Mouse (Mus musculus): Measurements from ENCODE around the gene Gm45717. TPM values are rescaled to one million over a fixed set of nuclear protein-coding genes. Genes with fewer than 3 reads are reported as not detected.

Gm45717 gene
- total RNA-seq, 2 experiments from 2014 or later = not detected

DNA sequence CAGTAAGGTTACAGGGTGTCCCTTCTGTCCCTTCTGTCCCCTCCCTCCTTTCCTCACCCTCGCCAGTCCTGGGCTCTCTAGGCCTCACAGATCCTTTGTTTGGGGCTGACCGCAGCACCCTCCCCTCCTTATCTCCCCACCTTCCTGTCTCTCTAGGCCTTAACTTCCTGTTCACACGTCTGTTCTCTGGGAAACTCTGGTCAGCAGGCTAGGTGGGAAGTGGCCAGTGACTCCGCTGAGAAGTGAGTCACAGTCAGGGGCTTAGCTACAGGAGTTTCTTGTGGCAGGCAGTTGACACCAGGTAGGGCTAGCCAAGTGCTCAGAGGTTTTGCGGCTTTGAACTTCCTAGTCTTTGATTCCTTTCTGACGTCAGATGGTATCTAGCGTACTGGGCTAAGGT lies 8.8 kb downstream of the Gm45717 start:
- peak overlapping the region; percentile 92 for H3K27ac ChIP-seq

DNA sequence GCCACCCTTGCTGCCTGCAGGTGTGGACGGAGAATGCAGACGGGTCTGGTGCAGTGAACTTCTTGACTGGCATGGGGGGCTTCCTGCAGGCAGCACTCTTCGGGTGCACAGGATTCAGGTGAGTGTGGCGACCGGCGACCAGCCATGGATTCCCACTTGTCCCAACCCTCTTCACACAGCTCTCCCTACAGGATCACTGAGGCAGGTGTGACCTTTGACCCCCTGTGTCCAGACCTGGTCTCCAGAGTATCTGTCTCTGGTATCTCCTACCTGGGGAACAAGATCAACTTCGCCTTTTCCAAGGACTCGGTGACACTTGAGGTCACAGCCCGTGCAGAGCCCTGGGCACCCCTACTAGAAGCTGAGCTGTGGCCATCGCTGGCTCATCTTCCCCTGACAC lies 9.4 kb downstream of the Gm45717 start:
- intact Hi-C loops (cut with DNase I) = no loop called here
- peak overlapping the region; percentile 92 for H3K27ac ChIP-seq
- no peak overlapping the region for H3K4me3 ChIP-seq
- TF ChIP-seq CTCF (IDR thresholded peaks at IDR 0.05) = no peak
- DNase-seq = no peak

More for the DNA sequence above, 8.8 kb downstream of the Gm45717 start:
- intact Hi-C loops (cut with DNase I) = no loop called here
- no peak for DNase-seq
- no peak for TF ChIP-seq CTCF (IDR thresholded peaks at IDR 0.05)
- H3K4me3 ChIP-seq = no peak overlapping the region

DNA sequence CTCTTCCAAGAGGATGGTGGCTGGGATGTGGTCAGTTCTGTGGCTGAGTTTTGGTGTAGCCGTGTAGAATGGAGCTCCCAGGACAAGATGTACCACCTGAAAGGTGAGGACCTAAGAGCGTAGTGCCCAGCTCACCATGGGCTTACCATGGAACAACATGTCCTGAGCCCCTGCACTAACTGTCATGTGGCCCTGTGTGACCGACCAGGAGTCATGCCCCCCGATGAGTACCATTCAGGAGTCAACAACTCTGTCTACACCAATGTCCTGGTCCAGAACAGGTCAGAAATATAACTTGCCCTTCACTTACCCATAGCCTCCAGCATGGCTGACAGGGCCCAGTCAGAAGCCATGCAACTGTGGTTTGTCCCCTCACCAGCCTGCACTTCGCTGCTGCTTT lies 10.5 kb downstream of the Gm45717 start:
- Histone ChIP-seq H3K27ac (no peak overlapping the region), H3K4me3 (no peak overlapping the region)
- intact Hi-C loops (cut with DNase I) = no loop called here
- DNase-seq = no peak
- no peak for TF ChIP-seq CTCF (IDR thresholded peaks at IDR 0.05)

DNA sequence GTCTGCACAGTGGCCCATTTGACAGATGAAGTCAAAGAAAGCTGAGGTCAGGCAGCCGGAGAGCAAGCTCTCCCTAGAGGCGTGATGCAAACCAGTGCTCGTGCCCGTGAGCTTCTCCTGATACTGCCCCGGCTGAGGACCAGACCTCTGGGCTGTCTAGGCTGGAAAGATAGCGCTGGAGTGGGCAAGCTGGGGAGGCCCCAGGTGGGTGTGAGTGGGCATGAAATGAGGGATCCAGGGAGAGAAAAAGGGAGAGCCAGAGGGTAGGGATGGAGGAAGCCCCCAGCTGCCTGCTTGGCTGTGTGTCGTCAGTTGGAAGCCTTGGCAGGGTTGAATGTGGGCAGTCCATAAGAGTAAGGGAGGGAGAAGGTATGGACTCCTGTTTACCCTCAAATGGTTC lies 11.5 kb downstream of the Gm45717 start:
- intact Hi-C loops (cut with DNase I) = no loop called here
- DNase-seq = no peak
- no peak for TF ChIP-seq CTCF (IDR thresholded peaks at IDR 0.05)
- Histone ChIP-seq H3K27ac (peak overlapping the region; percentile 97; the same call in 1 of the 2 replicates), H3K4me3 (no peak overlapping the region)

GRCm38 (mm10) chr7:140943356-140943755 lies 12.4 kb downstream of the Gm45717 start:
- intact Hi-C loops (cut with DNase I) = no loop called here
- H3K27ac ChIP-seq = peak overlapping the region; percentile 97
- no peak for DNase-seq
- no peak for TF ChIP-seq CTCF (IDR thresholded peaks at IDR 0.05)
- peak overlapping the region; percentile 80; the same call in 1 of the 2 replicates for H3K4me3 ChIP-seq

DNA sequence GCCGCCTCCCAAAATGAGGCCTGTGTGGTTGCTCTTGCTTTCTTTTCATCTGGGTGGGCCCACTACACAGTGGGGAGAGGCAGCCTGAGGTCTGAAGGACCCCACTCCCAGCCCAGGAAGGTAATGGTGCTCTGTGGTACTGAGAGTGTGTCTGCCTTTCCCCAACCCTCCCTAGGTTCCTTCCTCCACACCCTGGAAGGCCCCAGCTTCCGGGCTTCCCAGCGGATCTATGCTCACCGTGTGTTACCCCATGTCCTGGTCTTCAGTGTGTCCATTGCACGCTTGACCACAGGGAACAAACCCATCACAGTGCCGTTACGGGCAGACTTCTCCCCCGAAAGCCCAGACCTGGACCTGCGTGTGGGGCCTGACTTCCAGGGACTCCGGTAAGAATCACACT lies 12.9 kb downstream of the Gm45717 start:
- H3K4me3 ChIP-seq = peak overlapping the region; percentile 80
- TF ChIP-seq CTCF (IDR thresholded peaks at IDR 0.05) = no peak
- H3K27ac ChIP-seq = peak overlapping the region; percentile 97
- intact Hi-C loops (cut with DNase I) = no loop called here
- DNase-seq = no peak

DNA sequence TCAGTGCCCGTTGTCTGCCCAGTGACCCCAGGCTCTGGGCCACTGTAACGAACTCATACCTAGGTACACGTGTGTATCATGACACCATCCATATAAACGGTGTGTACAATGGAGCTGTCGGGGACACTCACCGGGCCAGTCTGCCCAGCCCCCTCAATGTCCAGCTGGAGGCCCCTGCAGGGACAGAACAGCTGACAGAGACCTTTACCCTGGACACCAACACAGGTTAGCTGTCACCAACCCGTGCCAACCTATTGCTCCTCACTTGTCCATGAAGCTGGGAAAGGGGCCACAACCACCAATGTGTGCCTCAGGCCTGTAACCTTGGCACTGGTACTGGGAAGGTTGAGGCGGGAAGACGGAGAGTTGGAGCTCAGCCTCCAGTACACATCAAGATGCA lies 13.4 kb downstream of the Gm45717 start:
- intact Hi-C loops (cut with DNase I) = no loop called here
- peak overlapping the region; percentile 97 for H3K27ac ChIP-seq
- no peak for DNase-seq
- peak overlapping the region; percentile 80 for H3K4me3 ChIP-seq
- TF ChIP-seq CTCF (IDR thresholded peaks at IDR 0.05) = no peak

GRCm38 (mm10) chr7:140941222-140942051 lies 14.3 kb downstream of the Gm45717 start, which contains the start of gene Pgghg:
Gene Pgghg, plus strand, starts transcription at chr7:140941391.
- peak; percentile 92 for DNase-seq
- peak; percentile 91 for TF ChIP-seq CTCF (IDR thresholded peaks at IDR 0.05)
- Histone ChIP-seq H3K4me3 (peak within 1 kb of the TSS; percentile 80), H3K27ac (peak within 1 kb of the TSS; percentile 97)
- intact Hi-C loops (cut with DNase I) = loop anchor here (2.0 kb wide), 1 partner anchor 69 kb away; the partner anchor contains the start of gene Ifitm3

- peak overlapping the region; percentile 97 for H3K27ac ChIP-seq
- TF ChIP-seq CTCF (IDR thresholded peaks at IDR 0.05) = no peak
- intact Hi-C loops (cut with DNase I) = loop anchor here (2.0 kb wide), 1 partner anchor 71 kb away; the partner anchor contains the start of gene Ifitm3
- DNase-seq = peak; percentile 56
- no peak overlapping the region for H3K4me3 ChIP-seq
Measured at GRCm38 (mm10) chr7:140939669-140940171, 16.0 kb downstream of the Gm45717 start.

- DNase-seq = no peak
- Histone ChIP-seq H3K4me3 (no peak overlapping the region), H3K27ac (peak overlapping the region; percentile 97; the same call in 1 of the 2 replicates)
- no peak for TF ChIP-seq CTCF (IDR thresholded peaks at IDR 0.05)
- intact Hi-C loops (cut with DNase I) = no loop called here
Measured at GRCm38 (mm10) chr7:140938896-140939295, 16.8 kb downstream of the Gm45717 start.

DNA sequence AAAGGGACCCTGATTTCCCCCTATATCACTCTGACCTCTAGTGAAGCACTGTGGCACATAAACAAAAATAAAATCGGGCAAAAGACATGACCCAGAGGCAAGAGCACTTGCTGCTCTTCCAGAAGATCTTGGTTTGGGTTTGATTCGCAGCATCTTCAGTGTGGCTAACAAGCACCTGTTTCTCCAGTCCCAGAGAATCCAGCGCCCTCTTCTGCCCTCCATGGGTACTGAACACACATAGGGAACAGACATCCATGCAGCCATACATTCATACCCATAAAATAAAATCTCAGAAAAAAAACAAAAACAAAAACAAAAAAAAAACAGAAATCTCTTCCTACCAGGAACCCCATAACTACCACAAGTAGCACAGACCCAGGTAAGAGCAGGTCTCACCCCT lies 17.3 kb downstream of the Gm45717 start:
- peak; percentile 17; the same call in 1 of the 2 replicates for TF ChIP-seq CTCF (IDR thresholded peaks at IDR 0.05)
- H3K27ac ChIP-seq = no peak overlapping the region
- intact Hi-C loops (cut with DNase I) = no loop called here

DNA sequence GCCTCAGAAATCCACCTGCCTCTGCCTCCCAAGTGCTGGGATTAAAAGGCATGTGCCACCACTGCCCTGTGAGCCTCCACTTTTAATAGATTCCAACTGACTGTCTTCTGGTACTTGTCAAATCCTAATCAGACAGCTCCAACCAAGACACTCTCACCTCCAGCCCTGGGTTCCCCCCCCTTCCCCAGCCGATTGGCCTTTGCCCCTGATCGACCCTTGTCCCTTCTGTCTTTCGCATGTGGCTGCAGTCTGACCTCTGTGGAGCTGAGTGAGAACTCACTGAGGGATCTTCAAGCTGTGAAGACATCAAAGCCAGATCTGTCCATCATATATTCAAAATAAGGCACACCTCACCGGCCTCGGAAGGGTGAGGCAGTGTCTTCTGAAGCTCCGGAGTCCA lies 28.6 kb downstream of the Gm45717 start:
- no peak overlapping the region for H3K27ac ChIP-seq
- intact Hi-C loops (cut with DNase I) = no loop called here
- no peak for TF ChIP-seq CTCF (IDR thresholded peaks at IDR 0.05)
- H3K4me3 ChIP-seq = no peak overlapping the region
- DNase-seq = no peak

More for the DNA sequence above, 17.3 kb downstream of the Gm45717 start:
- H3K4me3 ChIP-seq = no peak overlapping the region
- DNase-seq = no peak

DNA sequence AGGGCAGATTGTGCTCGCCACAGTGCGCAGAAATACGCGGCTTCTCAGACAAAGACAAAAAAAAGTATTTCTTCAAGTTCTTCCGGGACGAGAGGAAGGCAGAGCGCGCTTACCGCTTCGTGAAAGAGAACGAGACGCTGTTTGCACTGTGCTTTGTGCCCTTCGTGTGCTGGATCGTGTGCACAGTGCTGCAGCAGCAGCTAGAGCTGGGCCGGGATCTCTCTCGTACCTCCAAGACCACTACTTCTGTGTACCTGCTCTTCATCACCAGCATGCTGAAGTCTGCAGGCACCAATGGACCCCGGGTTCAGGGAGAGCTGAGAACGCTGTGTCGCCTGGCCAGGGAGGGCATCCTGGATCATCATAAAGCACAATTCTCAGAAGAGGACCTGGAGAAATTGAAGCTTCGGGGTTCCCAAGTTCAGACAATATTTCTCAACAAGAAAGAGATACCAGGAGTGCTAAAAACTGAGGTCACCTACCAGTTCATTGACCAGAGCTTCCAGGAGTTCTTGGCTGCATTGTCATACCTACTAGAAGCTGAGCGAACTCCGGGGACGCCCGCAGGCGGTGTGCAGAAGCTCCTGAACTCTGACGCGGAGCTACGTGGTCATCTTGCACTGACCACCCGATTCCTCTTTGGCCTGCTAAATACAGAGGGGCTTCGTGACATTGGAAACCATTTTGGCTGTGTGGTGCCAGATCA lies 32.5 kb downstream of the Gm45717 start:
- Histone ChIP-seq H3K4me3 (peak overlapping the region; percentile 62), H3K27ac (no peak overlapping the region)
- TF ChIP-seq CTCF (IDR thresholded peaks at IDR 0.05) = no peak
- no peak for DNase-seq
- intact Hi-C loops (cut with DNase I) = no loop called here

Measured in gastrocnemius, adult 2 months (tissue).